ENCODE assay signal across 8 mouse cellular contexts in the genomic region with DNA sequence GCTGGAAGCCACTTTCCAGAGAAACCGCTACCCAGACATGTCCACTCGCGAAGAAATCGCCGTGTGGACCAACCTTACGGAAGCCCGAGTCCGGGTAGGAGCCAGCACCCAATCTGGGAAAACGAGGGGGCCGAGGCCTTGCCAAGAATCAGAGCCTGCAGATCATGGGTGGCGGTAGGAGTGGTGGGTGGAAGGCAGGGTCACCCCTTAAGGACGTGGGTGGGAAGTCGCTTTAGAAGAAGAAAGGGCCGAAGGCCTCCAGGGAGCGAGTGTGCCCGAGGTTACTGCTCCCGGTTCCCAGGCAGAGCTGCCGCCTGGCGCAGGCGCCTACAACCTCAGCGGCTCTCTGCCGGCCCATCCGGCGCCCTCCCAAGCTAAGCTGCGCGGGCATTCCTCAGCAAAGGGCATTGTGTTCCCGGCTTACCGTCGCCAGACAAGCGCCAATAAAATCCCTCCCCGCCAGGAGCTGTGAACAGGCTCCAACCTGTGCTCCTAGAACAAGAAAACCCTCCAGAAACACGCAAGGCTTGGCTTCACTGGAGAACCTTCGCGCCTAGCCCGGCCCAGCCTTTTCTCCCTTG. TPM values are rescaled to one million over a fixed set of nuclear protein-coding genes. Genes with fewer than 3 reads are reported as not detected.
DNase-seq lines count a peak whose midpoint lies in the region; TF ChIP-seq lines count a peak whose summit lies in the region.

No protein-coding gene starts in this region.

- peak overlapping the region; percentile 66 for H3K4me3 ChIP-seq in midbrain, embryonic 10.5 days

- H3K27ac ChIP-seq in midbrain, embryonic 10.5 days (replicated peaks): peak overlapping the region; percentile 28

- no peaks in the 10 kb centered on the region for H3K36me3 ChIP-seq in midbrain, embryonic 10.5 days

- H3K9me3 ChIP-seq in midbrain, embryonic 10.5 days (replicated peaks): no peaks in the 10 kb centered on the region

- DNase-seq in heart, adult 11 months: peak; percentile 83
- DNase-seq in heart, postnatal 25 days (ENCODE audit: low spot score): no peak
- DNase-seq in brain, embryonic 14.5 days (ENCODE audit: low read depth): peak; percentile 74
- DNase-seq in heart, postnatal 4 days: peak; percentile 62
- DNase-seq in midbrain, embryonic 10.5 days (ENCODE audit: low spot score): peak; percentile 82
- no peak for DNase-seq in thymus, adult 18-20 months
- DNase-seq in cerebellum, postnatal 4 days (ENCODE audit: low spot score in 2 of 2): no peak
- no peak for DNase-seq in right cerebral cortex, postnatal 10 days (ENCODE audit: low spot score in 2 of 2)

- no peak for TF ChIP-seq POLR2A in brain, embryonic 14.5 days (IDR thresholded peaks at IDR 0.05; ENCODE audit: borderline replicate concordance, extremely low read depth, insufficient read depth, insufficient read length, poor library complexity, severe bottlenecking)

- intact Hi-C loops in heart, postnatal 25 days (cut with DNase I): loop anchor here (5.0 kb wide), 1 partner anchor 1579 kb away; no protein-coding TSS in a partner anchor

- under 1% methylated on average over 35 of the region's 35 CpGs for WGBS in midbrain, embryonic 10.5 days

- no peak for TF ChIP-seq CTCF in brain, embryonic 14.5 days (IDR thresholded peaks at IDR 0.05; ENCODE audit: borderline replicate concordance, extremely low read depth, insufficient read depth, insufficient read length)

- peaks cover 60% of the 10 kb centered on the region for H3K4me1 ChIP-seq in midbrain, embryonic 10.5 days

- H3K27me3 ChIP-seq in midbrain, embryonic 10.5 days (ENCODE audit: low read depth, poor library complexity, severe bottlenecking): peaks cover 100% of the 10 kb centered on the region

RNA-seq across cellular contexts. Expression of gene Pitx2, which starts 16.2 kb away (rescaled TPM):
- 1 to 10 TPM; 1.3 TPM for total RNA-seq in heart, postnatal 25 days (2021)
- 17.2 and 18.6 TPM in 2 replicates for polyA plus RNA-seq in brain, embryonic 14.5 days (2012; rRNA removed)
- total RNA-seq in heart, postnatal 4 days (2021): 10 to 100 TPM in 1 of 2 experiments, 1 to 10 TPM in 1; 9.4 to 12.8 TPM
- 27.8 and 47.0 TPM in 2 replicates for polyA plus RNA-seq in midbrain, embryonic 10.5 days (2016; fragmentation: Nextera tagmentation; extraction: Ambion mirVana)

Comparison
In these comparisons a context has a peak if more than half of its experiments do, and no peak if none do; other contexts are left out.
1. DNase-seq: peak in heart, adult 11 months (single experiment), brain, embryonic 14.5 days (single experiment), heart, postnatal 4 days (single experiment) and midbrain, embryonic 10.5 days (single experiment); none in heart, postnatal 25 days (single experiment), thymus, adult 18-20 months (0 of 2), cerebellum, postnatal 4 days (0 of 2) and right cerebral cortex, postnatal 10 days (0 of 2).
2. RNA of gene Pitx2, which starts 16.2 kb away (total RNA-seq): 9.4 to 12.8 TPM in heart, postnatal 4 days; 1.3 TPM in heart, postnatal 25 days; every median in the first group is over 4 times any median in the second.